Mouse (Mus musculus): ENCODE data around the gene Gpn3.

DNA sequence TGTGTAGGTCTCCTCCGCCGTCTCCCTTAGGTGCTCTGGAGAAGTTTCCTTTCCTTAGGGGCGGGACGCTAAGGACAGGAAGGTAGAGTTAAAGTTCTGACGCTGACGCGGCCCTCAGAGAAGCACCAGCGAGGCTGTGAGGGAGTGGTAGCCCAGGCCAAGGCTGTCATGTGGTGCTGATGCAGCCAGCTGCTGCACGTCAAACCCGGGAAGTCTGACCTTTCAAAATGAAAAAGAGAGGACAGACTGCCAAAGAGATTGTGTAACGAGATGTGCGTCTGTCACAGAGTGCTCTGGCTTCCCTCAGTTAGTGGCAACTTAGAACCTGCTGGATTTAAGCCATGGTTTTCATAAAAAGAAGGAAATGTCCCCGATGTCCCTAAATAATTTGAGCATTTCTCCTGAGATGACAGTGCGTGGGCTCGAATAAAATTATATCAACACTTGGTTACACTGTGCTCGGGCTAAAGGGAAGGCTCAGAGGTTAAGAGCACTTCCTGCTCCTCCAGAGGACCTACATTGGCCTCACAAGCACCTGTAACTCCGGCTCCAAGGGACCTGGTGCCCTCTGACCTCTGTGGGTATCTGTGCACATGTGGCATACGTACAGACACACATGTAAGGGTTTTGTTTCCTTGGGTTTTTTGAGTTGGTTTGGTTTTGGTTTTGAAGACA lies 29.1 kb downstream of the Gpn3 start:
- TF ChIP-seq GATA1 (IDR thresholded peaks at IDR 0.05; ENCODE audit: borderline replicate concordance, low read length) (no peak), FLI1 (IDR thresholded peaks at IDR 0.05; ENCODE audit: low read length) (no peak)

Measured in megakaryocyte, embryonic 14.5 days (primary cell).